Mouse (Mus musculus) myocyte (in vitro differentiated cells): ENCODE measurements around the gene Dcaf10.

Experiments
- E2F4 ChIP-seq: IDR thresholded peaks from one replicate; pipeline ENCODE4 v1.6.1; 2011; ENCODE audit warnings: mild to moderate bottlenecking, control low read depth, moderate library complexity; ENCODE audit not compliant: insufficient read depth
- POLR2A ChIP-seq: IDR thresholded peaks from one replicate; pipeline ENCODE4 v1.6.1; 2011; ENCODE audit warnings: low read depth, mild to moderate bottlenecking, control low read depth, moderate library complexity; ENCODE audit not compliant: insufficient read length
- POLR2AphosphoS2 ChIP-seq: IDR thresholded peaks from one replicate; pipeline ENCODE4 v1.6.1; 2011; ENCODE audit warnings: low read depth, control low read depth; ENCODE audit not compliant: insufficient read length
- TCF12 ChIP-seq: IDR thresholded peaks from one replicate; pipeline ENCODE4 v1.6.1; 2011; ENCODE audit warnings: mild to moderate bottlenecking, control low read depth; ENCODE audit not compliant: poor library complexity, insufficient read depth, severe bottlenecking
- USF1 ChIP-seq: IDR thresholded peaks from one replicate; pipeline ENCODE4 v1.6.1; 2011; ENCODE audit warnings: low read depth, mild to moderate bottlenecking, control low read depth, moderate library complexity

GRCm38 (mm10) chr4:45308606-45309005 is 33.3 kb upstream of the Dcaf10 start:
- TF ChIP-seq POLR2A, result no peak
- no peak for TF ChIP-seq USF1
- no peak for TF ChIP-seq E2F4
- TF ChIP-seq TCF12, result no peak
- no peak for TF ChIP-seq POLR2AphosphoS2
